Mouse (Mus musculus) cerebellum, adult 18-20 months (tissue): ENCODE data around the gene Slc51b.
A peak's percentile ranks its signal among the peaks of the same experiment; 100 is the strongest.

Experiments
- DNase-seq, 2 experiments: peaks; one replicate each; pipeline ENCODE4 v3.0.0; 2021

Slc51b gene

GRCm38 (mm10) chr9:65407861-65408260, 14.9 kb downstream of the Slc51b start:
- DNase-seq = no peak

- no peak for DNase-seq
Measured at GRCm38 (mm10) chr9:65407327-65407726, 15.4 kb downstream of the Slc51b start.

DNA sequence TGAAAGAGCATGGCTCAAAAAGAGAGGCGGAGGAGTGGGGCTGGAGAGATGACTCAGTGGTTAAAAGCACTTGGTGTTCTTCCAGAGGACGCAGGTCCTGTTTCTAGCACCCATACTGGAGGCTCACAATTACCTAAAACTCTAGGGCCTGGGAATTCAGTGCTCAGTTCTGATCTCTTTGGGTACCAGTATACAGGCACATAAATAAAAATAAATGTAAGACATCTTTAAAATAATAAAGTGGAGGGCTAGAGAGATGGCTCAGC, 17.6 kb downstream of the Slc51b start:
- no peak for DNase-seq

GRCm38 (mm10) chr9:65404331-65405183, 18.2 kb downstream of the Slc51b start:
- DNase-seq = peak; percentile 63 to 72

- no peak for DNase-seq
Measured at GRCm38 (mm10) chr9:65399934-65400333, 22.8 kb downstream of the Slc51b start.

DNA sequence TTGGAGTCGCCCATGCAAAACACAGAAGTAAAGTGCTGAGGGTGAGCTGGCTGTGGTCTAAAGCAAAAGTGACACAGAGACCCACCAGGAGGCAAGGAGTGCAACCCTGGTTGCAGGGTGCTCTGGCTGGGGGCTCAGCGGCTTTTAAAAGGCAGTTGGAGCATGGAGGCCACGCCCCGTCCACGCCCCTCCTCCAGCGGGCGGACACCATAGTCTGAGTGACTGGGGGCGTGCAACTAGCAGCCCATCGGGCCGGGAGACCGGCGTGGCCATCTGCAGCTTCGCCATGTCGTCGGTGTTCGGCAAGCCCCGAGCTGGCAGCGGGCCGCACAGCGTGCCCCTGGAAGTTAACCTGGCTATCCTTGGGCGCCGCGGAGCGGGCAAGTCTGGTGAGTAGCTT, 24.5 kb downstream of the Slc51b start, which contains the start of gene Rasl12:
Rasl12 (plus strand) TSS at position 228 of the 400 bp plus-strand sequence.
- DNase-seq = peak; percentile 30 to 38

DNA sequence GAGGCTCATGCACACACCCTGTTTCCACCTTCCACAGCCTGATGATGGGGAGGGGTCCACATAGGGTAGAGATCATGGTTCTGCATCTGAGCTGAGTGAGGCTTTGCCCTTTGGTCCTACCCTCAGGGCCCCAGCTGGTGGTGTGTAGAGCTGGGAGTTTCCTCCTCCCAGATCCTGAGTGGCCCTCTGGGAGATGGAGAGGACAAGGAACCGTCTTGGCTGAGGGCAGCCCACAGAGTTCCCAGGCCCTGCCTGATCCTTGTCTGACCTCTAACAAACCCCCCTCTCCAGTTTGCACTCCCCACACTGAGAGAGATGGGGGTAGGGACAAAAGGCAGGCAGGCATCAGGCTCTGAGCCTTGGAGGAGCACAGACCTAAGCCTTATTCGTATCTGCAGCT, 28.4 kb downstream of the Slc51b start:
- DNase-seq = no peak

DNA sequence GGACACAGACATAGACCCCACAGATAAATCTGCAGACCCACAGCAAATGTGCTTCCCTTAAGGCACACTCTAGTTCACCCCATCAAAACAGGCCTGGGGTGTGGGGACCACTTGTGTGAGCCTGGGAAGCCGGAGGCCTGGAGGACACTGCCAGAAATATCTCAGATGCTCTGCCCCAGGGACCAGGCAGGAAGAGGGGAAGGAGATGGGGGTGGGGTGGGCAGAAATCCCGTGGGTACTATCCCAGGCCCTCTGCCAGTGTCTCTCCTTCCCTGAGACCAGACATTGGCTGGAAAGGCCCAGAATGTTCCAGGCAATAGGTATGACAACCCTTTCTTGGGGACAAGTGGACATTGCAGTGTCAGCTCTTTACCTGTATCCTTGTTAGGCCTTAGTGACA, 29.1 kb downstream of the Slc51b start:
- DNase-seq = no peak

DNA sequence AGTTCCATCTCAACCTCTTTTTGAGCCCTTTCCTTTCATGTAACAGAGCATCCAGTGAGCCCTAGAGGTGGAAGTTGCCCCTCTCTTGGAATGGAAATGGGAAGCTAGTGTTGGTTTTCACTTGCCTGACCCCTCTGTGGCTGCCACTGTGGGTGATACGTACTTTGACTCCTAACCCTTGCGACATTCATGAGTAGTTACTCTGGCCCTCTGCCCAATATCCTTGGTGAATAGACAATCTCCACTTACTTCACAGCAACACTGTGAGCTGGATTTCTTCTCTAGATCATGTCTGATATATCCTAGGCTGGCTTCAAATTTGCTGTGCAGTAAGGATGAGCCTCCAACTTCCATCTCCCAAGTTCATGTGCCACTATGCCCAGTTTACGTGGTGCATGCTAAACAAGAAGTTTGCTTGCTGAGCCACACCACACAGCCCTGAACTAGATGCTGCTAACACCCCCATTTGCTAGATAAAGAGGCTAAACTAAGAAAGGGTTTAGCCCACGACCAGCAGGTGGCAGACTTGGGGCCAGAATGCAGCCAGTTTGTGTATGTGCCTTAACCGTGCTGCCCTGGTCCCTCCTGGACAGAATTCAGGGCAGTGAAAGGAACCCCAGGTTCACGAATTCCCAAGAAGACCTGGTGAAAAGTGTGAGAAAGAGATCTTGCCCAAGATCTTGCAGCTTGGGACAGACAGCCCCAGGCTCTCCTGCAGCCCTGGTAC, 30.0 kb downstream of the Slc51b start:
- DNase-seq = peak; percentile 51 to 55

DNA sequence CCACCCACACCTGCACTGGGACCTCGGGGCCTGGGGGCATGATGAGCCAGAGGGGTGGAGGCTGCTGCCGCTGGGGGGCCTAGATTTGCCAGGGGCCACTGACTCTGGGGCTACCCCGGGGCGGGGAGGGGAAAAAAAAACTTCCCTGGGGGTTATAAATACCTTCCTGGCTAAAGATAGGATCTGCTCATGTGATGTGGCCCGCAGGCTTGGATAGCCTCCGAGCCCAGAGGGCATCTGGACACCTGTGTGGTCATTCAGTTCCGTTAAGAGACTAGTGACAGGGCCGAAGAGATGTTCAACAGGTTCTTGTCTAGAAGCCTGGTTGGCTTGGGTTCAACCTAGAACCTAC, 31.2 kb downstream of the Slc51b start, which contains the start of gene Kbtbd13:
Kbtbd13 (minus strand) TSS at position 40 of the 352 bp plus-strand sequence.
- no peak for DNase-seq

DNA sequence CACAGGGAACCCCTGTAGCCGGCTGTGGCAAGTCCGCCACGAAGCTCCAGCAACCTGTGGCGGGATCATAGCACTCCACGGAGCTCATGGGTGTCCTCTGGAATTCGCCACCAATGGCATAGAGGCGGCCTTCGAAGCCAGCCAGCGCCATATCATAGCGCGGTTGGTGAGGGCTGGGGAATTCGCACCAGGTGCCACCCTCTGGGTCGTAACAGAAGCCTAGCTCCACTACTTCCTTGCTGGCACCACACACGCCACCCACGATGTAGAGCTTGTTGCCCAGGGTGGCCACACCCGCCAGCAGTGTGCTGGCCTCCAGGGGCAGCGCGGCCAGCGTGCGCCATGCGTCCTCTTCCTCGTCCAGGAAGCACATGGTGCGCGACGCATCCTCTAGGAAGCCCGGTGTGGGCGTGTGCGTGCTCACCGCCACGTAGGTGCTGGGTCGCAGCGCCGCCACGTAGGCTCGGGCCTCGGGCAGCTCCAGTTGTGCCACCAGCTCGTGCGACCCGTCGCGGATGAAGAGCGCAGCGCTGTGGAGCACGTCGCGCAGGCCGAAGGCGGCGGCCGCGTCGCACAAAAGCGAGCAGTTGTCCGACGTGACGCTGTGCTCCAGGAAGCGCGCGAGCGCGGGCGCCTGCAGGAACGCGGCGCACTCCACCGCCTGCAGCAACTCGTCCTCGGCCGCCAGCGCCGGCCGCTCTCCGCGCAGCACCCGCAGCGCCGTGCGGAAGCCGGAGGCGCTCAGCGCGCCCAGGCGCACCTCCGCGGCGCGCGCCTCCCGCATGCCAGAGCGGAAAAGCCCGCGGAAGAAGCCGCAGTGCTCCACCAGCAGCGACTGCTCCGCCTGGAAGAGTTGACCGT, 31.8 kb downstream of the Slc51b start:
- no peak for DNase-seq

- DNase-seq = no peak
Measured at GRCm38 (mm10) chr9:65386373-65387140, 36.2 kb downstream of the Slc51b start.

GRCm38 (mm10) chr9:65384276-65384675, 38.5 kb downstream of the Slc51b start:
- no peak for DNase-seq

DNA sequence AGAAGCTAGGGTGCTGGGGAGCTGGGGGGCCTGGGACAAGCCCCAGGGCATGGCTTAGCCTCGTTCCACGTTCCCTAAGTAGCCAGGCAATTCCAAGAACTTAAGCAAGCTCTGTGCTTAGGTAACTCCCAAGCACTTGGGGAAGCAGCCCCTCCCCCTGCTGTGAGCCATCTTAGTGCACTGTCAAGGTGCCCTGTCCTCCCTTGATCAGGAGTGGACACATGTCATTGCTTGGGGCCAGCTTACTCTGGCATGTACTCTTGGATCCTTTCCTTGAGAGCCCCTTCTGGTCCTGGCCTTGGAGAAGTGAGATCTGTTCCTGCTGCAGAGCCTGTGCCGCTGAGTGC, 40.0 kb downstream of the Slc51b start:
- DNase-seq = no peak

DNA sequence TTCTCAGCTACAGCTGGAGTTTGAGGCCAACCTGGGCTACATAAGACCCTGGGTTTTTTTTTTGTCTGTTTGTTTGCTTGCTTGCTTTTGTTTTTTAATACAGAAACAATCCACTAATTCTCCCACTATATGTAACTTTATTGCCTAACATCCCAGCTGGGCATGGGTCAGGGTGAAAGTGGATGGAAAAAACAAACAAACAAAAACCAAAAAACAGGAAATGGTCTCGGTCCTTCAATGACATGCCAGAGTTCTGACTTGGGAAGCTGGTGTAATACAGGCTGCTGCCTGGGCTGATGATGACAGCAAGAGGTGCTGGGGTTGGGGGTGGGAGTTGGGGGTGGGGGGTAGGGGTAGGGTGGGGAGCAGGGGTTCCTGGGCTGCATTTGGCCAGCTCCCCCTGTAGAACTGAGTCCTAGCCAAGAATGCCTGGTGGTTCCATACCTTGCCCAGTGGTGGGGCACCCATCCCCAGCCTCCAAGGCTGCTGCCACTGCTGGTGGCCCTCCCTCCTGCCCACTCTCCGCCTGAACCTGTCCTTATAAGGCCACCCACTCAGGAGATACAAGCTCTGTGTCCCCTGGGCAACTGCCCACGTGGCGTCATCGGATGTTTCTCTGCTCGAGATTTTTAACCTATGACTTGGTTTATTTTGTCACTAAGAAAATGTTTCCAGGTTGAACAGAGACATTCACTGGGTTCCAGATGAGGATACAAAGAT, 40.6 kb downstream of the Slc51b start:
- DNase-seq = no peak

GRCm38 (mm10) chr9:65381017-65381590, 41.7 kb downstream of the Slc51b start:
- DNase-seq = no peak

GRCm38 (mm10) chr9:65375163-65375934, 47.4 kb downstream of the Slc51b start:
- DNase-seq = no peak

DNA sequence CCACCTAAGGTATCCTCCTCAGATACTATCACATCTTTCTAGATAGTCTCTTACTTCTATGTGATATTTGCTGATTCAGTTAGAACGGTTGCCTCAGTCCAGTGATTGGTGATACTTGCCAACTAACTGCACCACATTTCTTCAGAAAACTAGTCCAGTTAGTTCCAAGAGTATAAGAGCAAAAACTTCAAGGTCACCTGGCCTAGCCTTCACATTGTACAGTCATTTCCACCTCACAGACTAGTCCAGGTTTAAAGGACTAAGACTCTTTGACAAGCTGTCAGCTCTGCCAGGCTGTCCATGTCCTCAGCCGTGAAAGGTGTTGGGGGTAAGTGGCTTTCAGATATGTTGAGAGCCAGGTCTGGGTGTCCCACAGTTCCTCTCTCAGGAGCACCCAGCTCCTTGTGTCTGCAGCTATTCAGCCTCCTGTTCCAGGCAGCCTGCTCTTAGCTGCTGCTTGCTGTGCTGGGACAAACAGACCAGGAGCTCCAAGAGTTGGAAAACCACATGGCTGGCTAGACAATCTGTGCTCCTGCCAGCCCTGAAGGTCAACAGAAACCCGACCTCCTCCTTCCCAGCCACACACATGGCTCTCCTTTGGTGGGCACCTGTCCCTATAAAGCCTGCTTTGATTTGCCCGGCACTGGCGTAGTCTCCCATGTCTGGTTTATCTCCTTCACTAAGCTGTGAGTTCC, 48.1 kb downstream of the Slc51b start:
- no peak for DNase-seq

DNA sequence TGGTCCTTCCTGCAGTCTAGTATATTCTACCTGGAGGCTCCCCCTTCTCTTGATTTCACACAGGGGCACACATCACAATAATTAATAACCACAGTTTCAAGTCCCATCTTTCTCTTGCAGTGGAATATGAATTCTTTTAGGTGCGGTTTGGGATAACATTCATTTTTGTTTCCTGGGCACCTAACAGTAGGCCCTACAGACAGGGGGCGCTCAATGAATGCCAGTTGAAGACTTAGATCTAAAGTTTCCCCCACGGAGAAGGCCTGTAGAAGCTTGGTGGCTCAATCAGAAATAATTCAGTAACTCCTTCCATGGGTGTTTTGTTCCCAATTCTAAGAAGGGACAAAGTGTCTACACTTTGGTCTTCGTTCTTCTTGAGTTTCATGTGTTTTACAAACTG, 50.3 kb downstream of the Slc51b start:
- peak in 1 of 2 experiments; percentile 26 for DNase-seq

DNA sequence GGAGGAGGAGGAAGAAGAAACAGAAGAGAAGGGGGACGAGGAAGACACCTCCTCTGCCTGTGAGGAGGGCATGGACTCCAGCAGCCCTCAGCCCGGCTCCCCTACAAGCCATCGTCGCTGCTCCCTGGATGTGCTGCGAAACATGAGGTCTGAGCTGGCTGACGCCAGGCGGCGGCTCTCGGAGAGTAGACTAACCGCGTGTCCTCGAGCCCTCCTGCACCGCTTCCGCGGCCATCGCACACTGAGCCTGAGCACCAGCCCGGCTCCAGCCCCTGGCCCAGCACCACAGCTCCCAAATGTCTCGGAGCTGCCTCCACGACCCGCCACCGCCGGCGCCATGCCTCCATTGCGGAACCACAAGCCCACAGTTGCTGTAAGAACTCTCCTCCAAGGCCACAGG, 51.0 kb downstream of the Slc51b start:
- no peak for DNase-seq
